In genomic region chr14:25607968-25608491, GRCm38 (mm10) we compare ENCODE assay signal across 8 mouse cellular contexts.
DNase-seq lines count a peak whose midpoint lies in the region; ATAC-seq and TF ChIP-seq lines count a peak whose summit lies in the region.

No protein-coding gene starts in this region.

- peak overlapping the region; percentile 49 for H3K4me3 ChIP-seq in kidney, adult 2 months (ENCODE audit: insufficient read depth, low read depth, low read length)
- H3K4me3 ChIP-seq in lung, adult 2 months (replicated peaks; ENCODE audit: extremely low read depth, low read depth, low read length), result peak overlapping the region; percentile 60
- peak overlapping the region; percentile 73 for H3K4me3 ChIP-seq in neural tube, embryonic 14.5 days (ENCODE audit: low read depth, low read length)

- TF ChIP-seq POLR2A in brain, embryonic 14.5 days (IDR thresholded peaks at IDR 0.05; ENCODE audit: borderline replicate concordance, extremely low read depth, insufficient read depth, insufficient read length, poor library complexity, severe bottlenecking), result peak; percentile 32; the same call in 1 of the 2 replicates
- no peak for TF ChIP-seq POLR2A in kidney, adult 2 months (IDR thresholded peaks at IDR 0.05; ENCODE audit: low read depth, low read length)
- peak; percentile 14; the same call in 1 of the 2 replicates for TF ChIP-seq POLR2A in lung, adult 2 months (IDR thresholded peaks at IDR 0.05; ENCODE audit: borderline replicate concordance, extremely low read depth, low read depth, low read length)

- ATAC-seq in frontal cortex, adult (ENCODE audit: low TSS enrichment), result peak; percentile 58
- ATAC-seq in neural tube, embryonic 14.5 days (ENCODE audit: low read depth), result peak; percentile 74

- H3K36me3 ChIP-seq in kidney, adult 2 months (ENCODE audit: control insufficient read depth, insufficient read depth, low read length), result no peaks in the 10 kb centered on the region
- H3K36me3 ChIP-seq in neural tube, embryonic 14.5 days (ENCODE audit: control insufficient read depth, insufficient read depth, low read length), result no peaks in the 10 kb centered on the region

- 6% methylated on average over 53 of the region's 53 CpGs for WGBS in kidney, adult 2 months
- 2% methylated on average over 51 of the region's 53 CpGs for WGBS in lung, adult 2 months
- WGBS in neural tube, embryonic 14.5 days, result under 1% methylated on average over 38 of the region's 53 CpGs

- peak overlapping the region; percentile 99 for H3K9ac ChIP-seq in neural tube, embryonic 14.5 days (replicated peaks; ENCODE audit: low read depth, low read length)

- H3K27ac ChIP-seq in kidney, adult 2 months (ENCODE audit: insufficient read depth, low read depth, low read length), result peak overlapping the region; percentile 51; the same call in 1 of the 2 replicates
- peak overlapping the region; percentile 99 for H3K27ac ChIP-seq in neural tube, embryonic 14.5 days (ENCODE audit: low read depth, low read length)

- peak overlapping the region; percentile 99 for H3K4me2 ChIP-seq in neural tube, embryonic 14.5 days (ENCODE audit: low read depth, low read length)

- no peak for TF ChIP-seq CTCF in brain, embryonic 14.5 days (IDR thresholded peaks at IDR 0.05; ENCODE audit: borderline replicate concordance, extremely low read depth, insufficient read depth, insufficient read length)
- TF ChIP-seq CTCF in kidney, adult 2 months (conservative IDR thresholded peaks at IDR 0.05; ENCODE audit: insufficient read depth, insufficient read length, low read depth, low read length), result no peak
- no peak for TF ChIP-seq CTCF in lung, adult 2 months (IDR thresholded peaks at IDR 0.05; ENCODE audit: insufficient read depth, low read length)

- H3K4me1 ChIP-seq in kidney, adult 2 months (ENCODE audit: control insufficient read depth, insufficient read depth, low read length), result peaks cover 32% of the 10 kb centered on the region
- H3K4me1 ChIP-seq in lung, adult 2 months (ENCODE audit: control insufficient read depth, insufficient read depth, low read length), result peaks cover 26% of the 10 kb centered on the region
- peaks cover 64% of the 10 kb centered on the region for H3K4me1 ChIP-seq in neural tube, embryonic 14.5 days (ENCODE audit: control insufficient read depth, insufficient read depth, low read length)

- H3K27me3 ChIP-seq in kidney, adult 2 months (replicated peaks; ENCODE audit: control insufficient read depth, insufficient read depth, low read length), result no peaks in the 10 kb centered on the region
- no peaks in the 10 kb centered on the region for H3K27me3 ChIP-seq in neural tube, embryonic 14.5 days (ENCODE audit: control insufficient read depth, insufficient read depth, low read length)

- H3K9me3 ChIP-seq in neural tube, embryonic 14.5 days (ENCODE audit: control insufficient read depth, low read length), result no peaks in the 10 kb centered on the region

- peak; percentile 54 for DNase-seq in kidney, adult 18-20 months
- no peak for DNase-seq in kidney, adult 9 months
- peak; percentile 90 for DNase-seq in brain, embryonic 14.5 days (ENCODE audit: low read depth)
- no peak for DNase-seq in kidney, adult 2 months
- peak; percentile 35 for DNase-seq in lung, adult 2 months
- DNase-seq in thymus, postnatal 36 days, result peak; percentile 73 to 76

Comparison
In these comparisons a context has a peak if more than half of its experiments do, and no peak if none do; other contexts are left out.
1. DNase-seq: peak in kidney, adult 18-20 months (single experiment), brain, embryonic 14.5 days (single experiment), lung, adult 2 months (single experiment) and thymus, postnatal 36 days (2 of 2); none in kidney, adult 9 months (single experiment) and kidney, adult 2 months (single experiment).
2. Peak in every context shown above with its lines, with median percentiles within 50 percentile points of each other: H3K4me3 ChIP-seq.